Mouse (Mus musculus) CH12.LX (cell line): ENCODE measurements at regions not wholly inside any gene's neighbourhood (a gene's known extent, or its start where the extent isn't known, plus 50 kb on each side); places are given as distances from the start of the nearest gene placed in this dataset.

ENCODE experiments used
- CHD1 ChIP-seq: IDR thresholded peaks from 2 replicates; pipeline ENCODE4 v1.6.1; 2012; ENCODE audit warnings: low read depth, low read length, improper control_type of control experiment, inconsistent platforms
- CTCF ChIP-seq, 2 experiments: IDR thresholded peaks in 1 of 2; conservative IDR thresholded peaks in 1 of 2; 2 replicates each; pipeline ENCODE4 v1.5.1; 2011 to 2012; ENCODE audit warnings: low read depth in 2 of 2, low read length in 2 of 2, improper control_type of control experiment in 1 of 2, inconsistent platforms in 1 of 2, mild to moderate bottlenecking in 1 of 2, moderate library complexity in 1 of 2
- HCFC1 ChIP-seq: IDR thresholded peaks from 2 replicates; pipeline ENCODE4 v1.6.1; 2012; ENCODE audit warnings: low read depth, mild to moderate bottlenecking, inconsistent platforms, low read length, improper control_type of control experiment
- JUND ChIP-seq: conservative IDR thresholded peaks from 2 replicates; pipeline ENCODE4 v1.6.1; 2011; ENCODE audit warnings: low read depth, low read length, improper control_type of control experiment
- KAT2A ChIP-seq: IDR thresholded peaks from 2 replicates; pipeline ENCODE4 v1.6.1; 2012; ENCODE audit warnings: low read length, improper control_type of control experiment, inconsistent platforms; ENCODE audit not compliant: insufficient replicate concordance
- MAX ChIP-seq: IDR thresholded peaks from 2 replicates; pipeline ENCODE4 v1.6.1; 2011; ENCODE audit warnings: low read length, improper control_type of control experiment
- MEF2A ChIP-seq: IDR thresholded peaks from 2 replicates; pipeline ENCODE4 v1.6.1; 2014; ENCODE audit warnings: low read depth, mild to moderate bottlenecking, inconsistent platforms, low read length, improper control_type of control experiment, borderline replicate concordance
- MXI1 ChIP-seq: IDR thresholded peaks from 2 replicates; pipeline ENCODE4 v1.6.1; 2011; ENCODE audit warnings: mild to moderate bottlenecking, low read depth, low read length, improper control_type of control experiment
- NELFE ChIP-seq: IDR thresholded peaks from 2 replicates; pipeline ENCODE4 v1.6.1; 2011; ENCODE audit warnings: low read depth, low read length, improper control_type of control experiment
- USF1 ChIP-seq: IDR thresholded peaks from 2 replicates; pipeline ENCODE4 v1.6.1; 2014; ENCODE audit warnings: low read depth, mild to moderate bottlenecking, inconsistent platforms, low read length, improper control_type of control experiment
- ZKSCAN1 ChIP-seq: IDR thresholded peaks from 2 replicates; pipeline ENCODE4 v1.6.1; 2012; ENCODE audit warnings: low read depth, inconsistent platforms, low read length, improper control_type of control experiment, borderline replicate concordance

- TF ChIP-seq NELFE, result no peak
- no peak for TF ChIP-seq JUND
- no peak for TF ChIP-seq CTCF (conservative IDR thresholded peaks at IDR 0.05 in 1 of 2, IDR thresholded peaks at IDR 0.05 in 1 of 2; ENCODE audit: low read depth in 2 of 2, low read length in 2 of 2)
- TF ChIP-seq MEF2A, result no peak
- TF ChIP-seq ZKSCAN1, result no peak
- TF ChIP-seq HCFC1, result no peak
- TF ChIP-seq MXI1, result no peak
- TF ChIP-seq MAX, result no peak
- no peak for TF ChIP-seq USF1
- TF ChIP-seq CHD1, result no peak
- TF ChIP-seq KAT2A, result no peak
Observed at GRCm38 (mm10) chr4:4948956-4949355, 155.8 kb upstream of the Impad1 start.
